Mouse (Mus musculus) erythroblast, embryonic 14.5 days (primary cell): ENCODE data around the gene Sema4g.

Experiments used
- GATA1 ChIP-seq: IDR thresholded peaks from 2 replicates; pipeline ENCODE4 v1.6.1; 2012; ENCODE audit warnings: low read length, inconsistent platforms, mixed read lengths
- TAL1 ChIP-seq: IDR thresholded peaks from 3 replicates; pipeline ENCODE4 v1.6.1; 2012; ENCODE audit warnings: low read length, inconsistent platforms, mixed read lengths

GRCm38 (mm10) chr19:45048644-45049365 lies 59.9 kb downstream of the Sema4g start:
- no peak for TF ChIP-seq GATA1
- TF ChIP-seq TAL1, result no peak
